Mouse (Mus musculus): ENCODE data around the gene Tmem41b.

The Tmem41b gene

DNA sequence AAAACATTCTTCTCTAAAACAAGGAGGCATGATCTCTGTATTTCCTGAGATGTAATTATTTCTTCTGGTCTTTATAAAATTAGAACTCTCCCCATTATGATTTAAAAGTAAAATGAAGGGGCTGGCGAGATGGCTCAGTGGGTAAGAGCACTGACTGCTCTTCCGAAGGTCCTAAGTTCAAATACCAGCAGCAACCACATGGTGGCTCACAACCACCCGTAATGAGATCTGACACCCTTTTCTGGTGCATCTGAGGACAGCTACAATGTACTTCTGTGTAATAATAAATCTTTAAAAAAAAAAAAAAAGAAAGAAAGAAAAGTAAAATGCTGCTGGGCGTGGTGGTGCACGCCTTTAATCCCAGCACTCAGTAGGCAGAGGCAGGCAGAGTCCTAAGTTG is 9.6 kb downstream of the Tmem41b start:
- peak in 1 of 2 experiments; percentile 14 for DNase-seq (ENCODE audit: low read depth in 1 of 2, low spot score in 2 of 2)

DNA sequence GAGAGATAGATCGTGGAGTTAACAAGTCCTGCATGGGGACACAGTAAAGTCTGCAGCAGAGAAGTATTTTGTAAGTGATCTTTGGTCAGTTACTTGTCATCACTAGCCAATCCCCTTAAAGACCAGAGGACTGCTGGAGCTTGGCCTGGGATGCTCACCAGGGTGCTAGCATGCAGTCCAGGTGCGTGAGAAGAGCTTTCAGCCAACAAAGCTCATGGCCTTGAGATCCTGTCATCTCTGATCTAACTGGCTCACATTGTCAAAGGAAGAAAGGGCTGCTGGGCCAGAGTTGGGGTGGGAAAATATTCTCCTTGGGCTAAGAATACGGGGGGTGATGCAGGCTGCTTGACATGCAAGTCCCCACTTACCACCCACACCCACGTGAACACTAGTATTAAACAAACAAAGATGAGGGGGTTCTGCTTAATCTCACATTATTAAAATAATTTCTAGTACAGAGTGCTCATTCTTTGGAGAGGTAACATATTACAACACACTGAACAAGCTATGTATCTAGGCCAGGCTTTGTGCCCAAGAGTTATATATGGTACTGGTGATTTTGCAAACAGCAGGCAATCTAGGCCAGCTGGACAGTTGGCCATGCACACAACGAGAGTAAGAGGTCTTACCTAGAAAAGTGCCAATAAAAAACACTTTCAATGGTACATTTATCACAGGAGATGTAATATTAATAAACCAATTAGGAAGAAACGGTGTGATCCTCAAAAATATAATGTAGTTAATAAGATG is 10.6 kb downstream of the Tmem41b start:
- no peak for DNase-seq (ENCODE audit: low read depth in 1 of 2, low spot score in 2 of 2)

DNA sequence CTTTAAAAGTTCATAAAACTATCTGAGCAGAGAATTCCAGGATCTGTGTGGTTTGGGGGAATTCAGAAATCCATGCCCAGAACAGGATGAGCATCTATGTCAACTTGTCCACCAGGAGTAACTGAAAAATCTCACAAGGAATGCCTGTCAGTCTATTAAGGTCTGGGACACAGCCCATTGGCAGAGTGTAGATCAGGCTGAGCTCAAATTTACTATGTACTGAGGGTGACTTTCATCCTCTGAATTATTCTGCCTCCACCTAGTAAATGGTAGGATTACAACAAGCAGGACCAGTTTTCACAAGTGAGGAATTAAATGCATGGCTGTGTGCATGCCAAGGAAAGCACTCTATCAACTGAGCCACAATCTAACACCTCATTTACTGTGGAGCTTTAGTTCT is 17.2 kb downstream of the Tmem41b start:
- DNase-seq (ENCODE audit: low read depth in 1 of 2, low spot score in 2 of 2) = no peak

DNA sequence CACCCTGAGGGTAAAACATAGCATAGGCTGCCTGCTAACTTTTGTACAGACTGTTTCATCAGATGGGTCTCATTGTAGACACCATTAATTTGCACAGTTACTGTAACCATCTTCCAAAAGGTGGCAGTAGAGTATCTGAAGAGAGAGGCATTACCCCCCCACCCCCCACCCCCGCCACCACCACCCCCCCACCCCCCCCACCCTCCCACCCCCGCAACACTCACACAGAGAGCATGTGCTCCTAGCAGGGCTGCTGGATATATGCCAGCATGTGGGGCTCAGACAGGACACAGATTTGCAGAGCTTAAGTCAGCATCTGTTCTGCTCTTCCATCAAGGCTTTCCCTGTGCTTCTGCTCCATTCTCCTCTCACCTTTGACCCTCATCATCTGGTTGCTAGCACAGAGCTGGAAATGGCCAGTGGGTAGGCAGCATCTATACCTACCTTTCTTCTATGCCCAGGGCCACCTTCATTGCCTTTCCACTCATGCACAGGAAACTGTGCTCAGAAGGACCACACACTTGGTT is 17.7 kb downstream of the Tmem41b start:
- no peak for DNase-seq (ENCODE audit: low read depth in 1 of 2, low spot score in 2 of 2)

DNA sequence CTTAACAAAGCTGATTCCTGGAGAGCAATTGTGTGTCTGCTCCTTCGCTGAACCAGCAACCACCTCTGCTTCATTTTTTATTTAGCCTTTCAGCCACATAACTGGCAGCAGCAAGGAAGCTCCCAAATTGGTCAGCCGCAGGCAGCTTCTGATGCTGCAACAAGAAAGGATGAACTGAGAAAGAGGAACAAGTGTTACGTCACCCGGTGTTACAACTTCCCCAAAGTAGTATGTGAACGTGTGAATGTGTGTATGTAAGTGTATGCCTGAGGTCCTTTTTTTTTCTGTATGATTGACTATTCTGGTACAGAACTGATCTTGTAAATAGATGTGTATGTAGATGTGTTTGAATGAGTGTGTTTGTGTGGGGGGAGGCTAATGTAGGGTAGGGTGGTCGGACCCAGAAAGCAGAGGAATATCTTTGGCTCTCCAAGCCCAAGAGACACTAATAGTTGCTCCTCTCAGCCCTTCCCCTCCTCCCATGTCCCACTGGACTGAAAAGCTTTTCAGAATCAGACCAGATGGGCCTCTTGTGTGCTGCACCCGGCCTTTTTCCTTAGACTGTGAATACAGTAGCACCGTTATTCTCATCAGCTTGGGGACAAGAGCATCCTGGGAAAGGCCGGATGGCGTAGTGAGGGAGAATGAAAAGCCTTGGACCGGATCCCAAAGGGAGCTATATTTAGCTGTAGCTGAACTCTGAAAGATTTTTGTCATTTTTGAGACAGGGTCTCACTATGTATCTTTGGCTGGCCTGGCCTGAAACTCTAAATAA is 18.7 kb downstream of the Tmem41b start:
- DNase-seq (ENCODE audit: low read depth in 1 of 2, low spot score in 2 of 2) = peak; percentile 43 to 54

DNA sequence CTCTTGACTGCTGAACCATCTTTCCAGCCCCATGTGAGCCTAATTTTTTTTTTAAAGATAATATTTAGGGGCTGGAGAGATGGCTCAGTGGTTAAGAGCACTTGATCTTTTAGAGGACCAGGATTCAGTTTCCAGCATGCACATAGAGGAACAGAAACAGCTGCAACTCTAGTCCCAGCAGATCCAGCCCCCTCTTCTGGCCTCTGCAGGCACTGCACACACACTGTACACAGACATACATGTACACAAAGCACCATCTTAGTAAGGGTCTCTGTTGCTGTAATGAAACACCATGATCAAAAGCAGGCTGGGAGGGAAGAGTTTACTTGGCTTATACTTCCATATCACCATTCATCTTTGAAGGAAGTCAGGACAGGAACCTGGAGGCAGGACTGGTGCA is 21.1 kb downstream of the Tmem41b start:
- no peak for DNase-seq (ENCODE audit: low read depth in 1 of 2, low spot score in 2 of 2)

DNA sequence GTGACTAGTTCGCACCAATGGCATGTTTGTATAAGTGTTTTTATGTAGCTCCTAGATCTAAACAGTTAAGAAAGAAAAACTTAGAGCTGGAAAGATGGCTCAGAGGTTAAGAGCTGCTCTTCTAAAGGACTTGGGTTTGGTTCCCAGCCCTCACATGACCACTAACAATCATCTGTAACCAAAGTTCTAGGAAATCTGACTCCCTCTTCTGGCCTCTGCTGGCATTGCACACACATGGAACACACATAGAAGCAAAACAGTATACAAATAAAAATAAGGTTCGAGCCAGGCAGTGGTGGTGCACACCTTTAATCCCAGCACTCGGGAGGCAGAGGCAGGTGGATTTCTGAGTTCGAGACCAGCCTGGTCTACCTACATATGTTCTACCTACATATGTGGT is 23.0 kb downstream of the Tmem41b start:
- DNase-seq (ENCODE audit: low read depth in 1 of 2, low spot score in 2 of 2) = no peak

DNA sequence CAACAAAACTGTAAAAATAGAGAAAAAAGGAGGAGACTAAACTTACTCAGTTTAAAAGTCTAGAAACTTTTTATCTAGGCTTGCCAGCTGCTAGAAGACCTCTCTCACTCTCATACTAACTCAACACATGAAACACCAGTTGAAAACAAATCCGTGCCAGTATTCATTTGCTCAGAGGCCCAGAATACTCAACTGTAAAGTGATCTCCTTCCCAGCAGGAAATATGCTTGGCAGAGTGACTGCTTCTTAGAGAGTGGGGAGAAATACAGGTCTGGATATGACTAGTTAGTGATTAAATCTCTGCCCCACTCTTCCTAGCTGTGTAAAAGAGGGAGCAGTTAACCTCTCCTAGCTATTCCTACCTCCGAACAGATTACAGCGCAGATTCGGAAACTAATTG is 24.1 kb downstream of the Tmem41b start:
- DNase-seq (ENCODE audit: low read depth in 1 of 2, low spot score in 2 of 2) = no peak

DNA sequence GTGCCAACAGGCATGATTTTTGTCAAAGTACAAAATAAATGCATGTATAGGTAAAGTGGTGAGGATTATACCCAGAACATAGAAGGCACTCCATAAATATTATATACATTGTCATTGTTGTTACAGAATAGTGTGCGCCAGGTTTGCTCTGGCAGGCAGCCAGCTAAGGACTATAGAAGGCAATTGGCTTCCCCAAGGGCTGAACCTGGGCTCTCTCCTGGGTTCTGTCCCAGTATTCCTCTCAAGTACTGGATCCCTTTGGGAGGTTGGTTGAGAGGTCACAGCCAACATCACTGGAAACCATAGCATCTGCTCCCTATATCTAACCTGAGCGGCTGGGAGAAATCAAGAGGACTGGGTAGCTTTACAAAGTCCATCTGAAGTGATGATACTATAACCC is 25.2 kb downstream of the Tmem41b start:
- no peak for DNase-seq (ENCODE audit: low read depth in 1 of 2, low spot score in 2 of 2)

DNA sequence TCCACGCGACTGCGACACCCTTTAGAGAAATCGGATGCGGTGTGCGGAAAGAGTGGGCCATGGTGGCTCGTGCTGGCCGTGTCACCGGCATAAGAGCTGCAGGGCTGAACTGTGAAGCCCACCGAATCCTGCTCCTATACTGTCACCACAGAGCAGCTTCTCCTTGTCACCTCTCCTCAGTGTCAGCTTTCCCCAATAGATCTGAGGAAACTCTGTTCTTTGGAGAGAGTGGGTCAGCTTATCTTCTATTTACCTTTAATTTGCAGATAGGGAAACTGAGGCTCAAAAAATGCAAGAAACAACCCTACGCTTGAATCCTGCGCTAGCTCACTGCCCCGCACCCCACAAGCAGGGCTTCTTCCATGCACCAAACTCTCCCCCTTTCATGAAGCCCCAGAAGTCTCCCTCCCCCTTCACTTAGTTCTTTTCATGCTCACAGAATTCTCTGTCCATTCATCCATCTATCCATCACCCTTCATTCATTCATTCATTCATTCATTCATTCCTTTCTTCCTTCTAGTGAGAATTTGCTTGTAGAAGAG is 26.0 kb downstream of the Tmem41b start:
- no peak for DNase-seq (ENCODE audit: low read depth in 1 of 2, low spot score in 2 of 2)

DNA sequence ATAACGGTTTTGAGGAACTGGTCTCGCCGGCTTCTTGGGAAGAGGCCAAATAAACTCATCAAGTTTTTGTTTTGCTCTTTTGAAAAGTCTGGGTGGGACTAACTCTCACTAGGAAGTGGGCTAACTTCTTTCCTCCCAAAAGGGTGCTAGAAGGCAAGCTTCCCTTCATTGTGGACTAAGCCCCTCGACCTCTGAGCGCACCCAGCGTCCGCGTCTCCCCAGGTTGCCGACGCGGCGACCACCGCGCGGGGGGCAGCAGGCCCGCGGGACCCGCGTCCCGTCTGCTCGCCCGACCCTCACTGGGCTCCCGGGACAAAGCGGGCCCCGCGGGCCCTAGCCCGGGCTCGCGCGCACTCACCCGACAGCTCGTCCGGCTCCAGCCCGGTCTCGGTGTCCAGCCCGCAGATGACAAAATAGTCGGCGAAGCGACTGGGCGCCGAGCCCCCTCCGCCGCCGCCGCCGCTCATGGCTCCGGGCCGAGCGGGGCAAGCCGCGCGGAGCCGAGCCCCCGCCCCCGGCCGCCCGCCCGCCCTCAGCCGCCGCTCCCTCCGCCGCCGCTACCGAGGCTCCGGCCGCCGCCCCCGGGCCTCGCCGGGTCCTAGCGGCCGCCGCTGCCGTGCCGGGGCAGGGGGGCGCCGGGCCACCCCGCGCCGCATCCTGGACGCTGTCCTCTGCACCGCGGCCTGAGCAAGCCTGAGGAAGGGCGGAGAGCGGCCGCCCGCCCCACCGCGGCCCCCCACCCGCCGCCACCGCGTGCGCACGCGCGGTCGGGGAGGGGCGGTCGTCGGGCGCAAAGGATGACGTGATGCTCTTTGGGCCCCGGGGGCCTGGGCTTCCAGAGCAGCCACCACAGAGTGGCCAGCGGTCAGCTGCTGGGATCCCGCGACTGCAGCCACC is 26.8 kb downstream of the Tmem41b start, which contains the start of gene Dennd5a:
Dennd5a (minus strand) TSS at position 755 of the 897 bp plus-strand sequence.
- DNase-seq (ENCODE audit: low read depth in 1 of 2, low spot score in 2 of 2) = peak; percentile 41 to 54

DNA sequence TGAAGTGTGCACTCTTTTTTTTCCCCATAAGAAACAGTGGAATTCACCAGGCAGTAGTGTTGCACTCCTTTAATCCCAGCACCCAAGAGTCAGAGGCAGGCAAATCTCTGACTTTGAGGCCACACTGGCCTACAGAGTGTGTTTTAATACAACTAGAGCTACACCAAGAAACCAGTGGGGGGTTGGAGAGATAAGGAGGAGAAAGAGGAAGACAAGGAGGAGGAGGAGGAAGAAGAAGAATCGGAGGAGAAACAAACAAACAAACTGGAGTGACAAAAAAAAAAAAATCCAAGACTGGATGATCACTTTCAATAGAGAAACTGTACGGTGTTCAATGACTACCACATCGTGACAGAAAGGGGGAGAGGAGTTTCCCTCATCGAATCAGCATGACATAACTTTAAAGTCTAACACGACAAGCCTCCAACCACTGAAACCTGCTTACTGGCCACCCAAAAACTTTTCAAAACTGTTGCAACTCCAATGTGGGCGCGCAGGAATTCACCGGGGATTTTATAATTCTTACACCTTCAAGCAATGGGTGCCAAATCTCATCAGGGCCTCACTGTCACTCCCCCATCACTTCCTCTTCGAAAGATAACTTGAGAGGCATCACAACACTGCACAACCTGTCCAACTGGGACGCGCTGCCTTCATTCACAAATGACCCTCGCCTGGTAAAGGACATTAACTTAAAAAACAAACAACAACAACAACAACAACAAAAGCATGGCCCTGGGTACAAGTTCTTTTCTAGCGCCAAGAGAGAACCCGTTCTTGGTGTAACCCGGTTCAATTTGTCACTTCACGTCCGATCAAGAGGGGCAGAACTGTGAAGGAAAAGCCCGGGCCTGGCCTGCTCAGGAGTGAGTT is 27.6 kb downstream of the Tmem41b start:
- DNase-seq (ENCODE audit: low read depth in 1 of 2, low spot score in 2 of 2) = no peak

DNA sequence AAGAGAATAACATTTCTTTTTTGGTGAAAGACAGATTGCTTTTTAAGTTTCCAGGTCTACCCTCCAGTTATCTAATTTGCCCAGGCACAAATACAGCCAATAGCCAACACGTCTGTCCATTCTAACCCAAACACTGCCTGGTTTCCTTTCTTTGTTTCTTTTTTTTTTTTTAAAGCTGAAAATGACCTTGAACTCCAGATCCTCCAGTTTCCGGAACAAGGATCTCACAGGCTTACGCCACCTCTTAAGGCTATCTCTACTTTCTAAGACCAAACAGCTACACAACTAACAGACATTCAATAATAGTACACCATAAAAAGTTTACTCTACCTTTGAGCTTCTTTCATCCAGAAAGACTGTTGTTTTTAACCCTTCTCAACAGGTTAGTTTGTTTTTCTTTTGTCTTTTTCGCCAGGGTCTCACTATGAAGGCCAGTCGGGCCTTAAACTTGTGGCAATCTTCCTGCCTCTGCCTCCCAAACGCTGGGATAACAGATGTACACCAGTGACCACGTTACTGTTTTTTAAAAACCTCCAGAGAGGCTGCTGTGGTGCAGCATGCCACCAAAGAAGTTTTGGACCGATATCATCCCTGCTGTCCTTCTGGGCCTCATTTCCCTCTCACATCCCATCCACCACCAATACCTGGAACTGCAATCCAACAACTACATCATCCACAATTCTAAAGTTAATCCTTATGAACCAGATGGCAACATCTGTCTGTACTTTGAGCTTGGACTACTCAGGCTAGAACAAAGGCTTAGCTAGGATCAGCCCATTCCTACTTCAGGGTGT is 28.5 kb downstream of the Tmem41b start:
- DNase-seq (ENCODE audit: low read depth in 1 of 2, low spot score in 2 of 2) = no peak

DNA sequence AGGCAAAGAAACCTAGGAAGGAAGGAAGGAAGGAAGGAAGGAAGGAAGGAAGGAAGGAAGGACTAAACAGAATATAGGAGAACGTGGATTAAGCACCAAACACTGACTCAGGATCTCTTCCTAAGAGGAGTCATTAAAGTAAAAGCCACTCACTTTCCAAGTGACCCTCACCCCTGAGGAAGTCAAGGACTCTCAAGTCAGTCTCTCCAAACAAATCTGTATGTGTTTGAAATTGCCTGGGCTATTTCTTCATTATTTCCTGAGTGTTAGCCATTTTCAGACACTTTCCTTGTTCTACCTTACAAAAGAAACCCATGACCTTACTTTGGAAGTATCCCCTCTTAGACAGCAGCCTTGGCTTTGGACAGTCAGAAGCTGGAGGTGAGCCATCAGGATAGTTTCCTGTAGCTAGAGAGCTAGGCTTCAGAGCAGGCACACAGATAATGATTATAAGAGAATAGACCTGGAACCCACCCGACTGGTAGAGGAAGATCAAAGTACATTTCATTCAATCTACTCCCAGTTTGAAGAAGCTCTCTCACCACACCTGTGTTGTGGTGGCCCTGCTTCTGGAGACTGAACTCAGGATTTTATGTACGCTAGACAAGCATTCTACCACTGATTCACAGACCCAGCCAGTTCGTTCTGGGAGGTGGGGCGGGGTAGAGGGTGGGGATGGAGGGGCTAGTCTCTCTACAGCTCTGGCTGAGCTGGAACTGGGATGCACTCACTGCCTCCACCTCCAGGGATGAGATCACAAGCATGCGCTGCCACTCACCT is 31.9 kb downstream of the Tmem41b start:
- no peak for DNase-seq (ENCODE audit: low read depth in 1 of 2, low spot score in 2 of 2)

DNA sequence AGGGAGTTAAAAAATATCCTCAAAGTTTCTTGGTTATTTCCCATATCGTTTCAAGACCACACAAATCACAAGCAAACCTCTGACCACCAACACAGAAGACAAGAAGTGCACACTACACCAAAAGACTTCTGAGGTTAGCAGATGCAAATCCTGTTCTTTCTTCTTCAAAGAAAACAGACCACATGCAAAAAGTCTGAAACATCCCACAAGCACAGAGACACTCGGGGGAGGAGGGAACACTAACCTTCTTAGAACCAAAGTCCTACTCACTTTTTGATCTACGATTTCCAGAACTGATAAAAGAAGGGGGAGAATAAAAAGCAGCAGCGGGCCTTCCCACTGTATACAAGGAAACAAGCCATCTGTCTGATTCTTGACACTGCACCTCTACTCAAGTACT is 35.4 kb downstream of the Tmem41b start:
- no peak for DNase-seq (ENCODE audit: low read depth in 1 of 2, low spot score in 2 of 2)

DNA sequence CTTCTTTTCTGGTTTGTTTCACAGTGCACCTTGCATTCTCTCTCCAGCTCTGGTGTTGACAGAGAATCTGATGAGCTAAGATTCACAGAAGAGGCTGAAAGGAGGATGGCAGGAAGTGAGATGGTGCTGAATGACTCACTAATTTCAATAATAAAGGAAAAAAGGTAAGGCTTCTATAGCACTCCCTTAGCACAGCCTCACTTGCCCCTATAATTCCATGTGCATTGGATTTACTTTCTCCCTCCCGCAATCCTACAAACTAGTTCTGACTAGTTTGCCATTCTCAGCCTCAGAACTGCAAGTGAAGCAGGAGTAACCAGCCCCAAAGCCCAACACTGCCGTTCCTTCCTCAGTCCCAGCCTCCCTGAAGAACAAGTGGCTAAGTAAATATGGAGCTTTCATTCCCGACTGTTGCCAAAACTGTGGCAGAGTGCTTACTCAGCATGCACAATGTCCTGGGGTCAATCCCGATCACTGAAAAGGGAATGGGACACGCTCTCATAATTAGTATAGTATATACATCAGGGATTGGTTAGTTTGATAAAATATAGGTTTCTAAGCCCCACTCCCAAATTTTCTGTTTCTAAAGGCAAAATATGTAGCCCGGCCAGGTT is 42.2 kb downstream of the Tmem41b start:
- no peak for DNase-seq (ENCODE audit: low read depth in 1 of 2, low spot score in 2 of 2)

DNA sequence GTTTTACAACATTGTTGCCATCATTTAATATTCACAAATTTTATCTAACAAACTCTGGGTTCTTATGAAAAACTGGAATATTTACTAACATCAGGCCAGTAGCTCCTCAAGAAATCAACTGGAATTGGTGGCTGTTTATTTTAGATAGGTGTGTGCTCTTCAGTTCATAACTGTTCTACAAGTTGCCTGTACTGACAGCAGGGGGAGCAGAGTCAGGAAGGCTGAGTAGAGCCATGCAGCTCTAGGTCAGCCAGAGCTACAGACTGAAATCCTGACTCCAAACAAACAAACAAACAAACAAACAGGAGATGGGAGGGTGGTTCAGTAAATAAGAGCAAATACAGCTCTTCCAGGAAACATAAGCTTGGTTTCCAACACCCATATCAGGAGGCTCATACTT is 57.1 kb downstream of the Tmem41b start:
- no peak for DNase-seq (ENCODE audit: low read depth in 1 of 2, low spot score in 2 of 2)

DNA sequence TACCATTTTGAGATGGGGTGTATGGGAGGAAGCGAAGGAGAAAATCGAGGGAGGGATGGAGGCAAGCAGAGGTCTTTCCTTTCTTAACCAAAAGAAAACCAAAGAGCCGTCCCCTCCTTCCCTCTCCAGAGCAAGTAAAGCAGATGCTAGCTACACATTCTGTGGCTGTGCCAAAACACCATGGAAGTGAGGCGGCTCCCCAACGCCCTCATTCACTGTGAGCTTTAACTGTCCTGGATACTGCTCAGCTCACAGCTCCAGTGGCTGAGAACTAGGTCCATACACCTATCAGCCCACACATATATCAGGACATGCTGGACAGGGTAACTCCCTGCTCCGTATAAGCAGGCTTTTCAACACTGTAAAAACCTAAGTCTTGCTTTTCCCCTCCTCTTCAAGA is 58.4 kb downstream of the Tmem41b start:
- no peak for DNase-seq (ENCODE audit: low read depth in 1 of 2, low spot score in 2 of 2)

Measured in monocyte, adult 2 months (primary cell).